Mouse (Mus musculus) midbrain, embryonic 12.5 days (tissue): ENCODE data around the gene Kntc1. TPM values are rescaled to one million over a fixed set of nuclear protein-coding genes. Genes with fewer than 3 reads are reported as not detected.
"Not testable (repeated sequence)": the region's sequence is repeated elsewhere in the genome, so short reads cannot be mapped to it uniquely, and the experiment has no call there.

Experiments used
- ATAC-seq: fragments of 200-750 bp; cut with Nextera tagmentation; 2 replicates; pipeline ENCODE4 v1.8.0; 2017; ENCODE audit warnings: low read depth, moderate TSS enrichment, moderate library complexity; ENCODE audit not compliant: low FRiP score
- H3K27ac ChIP-seq: fragments of 300-500 bp; sonication (generic); replicated peaks from 2 replicates; pipeline ENCODE4 v1.5.1; 2016; ENCODE audit warnings: mild to moderate bottlenecking
- H3K27me3 ChIP-seq: fragments of 300-500 bp; sonication (generic); 2 replicates; pipeline ENCODE4 v1.6.1; 2016; ENCODE audit warnings: mild to moderate bottlenecking
- H3K36me3 ChIP-seq: fragments of 300-500 bp; sonication (generic); 2 replicates; pipeline ENCODE4 v1.6.1; 2016
- H3K4me1 ChIP-seq: fragments of 300-500 bp; sonication (generic); 2 replicates; pipeline ENCODE4 v1.6.1; 2016
- H3K4me2 ChIP-seq: fragments of 300-500 bp; sonication (generic); replicated peaks from 2 replicates; pipeline ENCODE4 v1.6.1; 2016; ENCODE audit warnings: mild to moderate bottlenecking, moderate library complexity
- H3K4me3 ChIP-seq: fragments of 300-500 bp; sonication (generic); 2 replicates; pipeline ENCODE4 v1.5.1; 2016; ENCODE audit warnings: mild to moderate bottlenecking
- H3K9ac ChIP-seq: fragments of 300-500 bp; sonication (generic); replicated peaks from 2 replicates; pipeline ENCODE4 v1.6.1; 2016; ENCODE audit warnings: mild to moderate bottlenecking, moderate library complexity
- H3K9me3 ChIP-seq: fragments of 300-500 bp; sonication (generic); 2 replicates; pipeline ENCODE4 v1.6.1; 2016; ENCODE audit warnings: mild to moderate bottlenecking
- WGBS: fragments of 180-500 bp; shearing (Covaris S2); methylation state at CpG from one replicate; pipeline ENCODE4 v1.1.7; 2016; 5-methylcytosine and 5-hydroxymethylcytosine counted together
- polyA plus RNA-seq: library from polyadenylated mRNA; unstranded; fragments of >200 nt; fragmentation: Nextera tagmentation; extraction: Ambion mirVana; gene quantifications from 2 replicates; pipeline ENCODE4 v1.2.1, GENCODE M21; 2016

The Kntc1 gene
- polyA plus RNA-seq, 1 experiment from 2014 or later = 36.5 TPM

DNA sequence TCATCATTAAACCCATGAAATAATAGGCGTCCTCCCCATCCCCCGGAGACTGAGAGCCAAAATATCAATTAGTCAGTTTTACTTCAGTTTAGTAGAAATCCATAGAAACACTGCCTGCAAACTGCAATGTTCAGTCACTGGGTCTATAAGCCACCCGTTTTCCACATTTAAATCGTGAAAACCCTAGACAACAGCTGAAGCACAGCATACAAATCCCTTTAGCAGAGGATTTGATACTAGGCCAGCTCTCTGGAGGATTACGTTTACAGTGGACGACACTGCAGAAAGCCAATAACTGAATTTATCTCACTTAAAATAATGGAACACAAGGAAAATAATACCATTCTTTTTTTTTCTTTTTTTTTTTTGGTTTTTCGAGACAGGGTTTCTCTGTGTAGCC is 1.9 kb upstream of the Kntc1 start:
- peak overlapping the region; percentile 76 for H3K4me3 ChIP-seq
- no peaks in the 10 kb centered on the region for H3K27me3 ChIP-seq
- H3K9ac ChIP-seq = peak overlapping the region; percentile 88
- no peak for ATAC-seq
- peak overlapping the region; percentile 87 for H3K4me2 ChIP-seq
- no peaks in the 10 kb centered on the region for H3K9me3 ChIP-seq
- 25% methylated on average over 7 of the region's 7 CpGs for WGBS
- peaks cover 28% of the 10 kb centered on the region for H3K4me1 ChIP-seq
- no peak overlapping the region for H3K27ac ChIP-seq
- peaks cover 26% of the 10 kb centered on the region for H3K36me3 ChIP-seq

DNA sequence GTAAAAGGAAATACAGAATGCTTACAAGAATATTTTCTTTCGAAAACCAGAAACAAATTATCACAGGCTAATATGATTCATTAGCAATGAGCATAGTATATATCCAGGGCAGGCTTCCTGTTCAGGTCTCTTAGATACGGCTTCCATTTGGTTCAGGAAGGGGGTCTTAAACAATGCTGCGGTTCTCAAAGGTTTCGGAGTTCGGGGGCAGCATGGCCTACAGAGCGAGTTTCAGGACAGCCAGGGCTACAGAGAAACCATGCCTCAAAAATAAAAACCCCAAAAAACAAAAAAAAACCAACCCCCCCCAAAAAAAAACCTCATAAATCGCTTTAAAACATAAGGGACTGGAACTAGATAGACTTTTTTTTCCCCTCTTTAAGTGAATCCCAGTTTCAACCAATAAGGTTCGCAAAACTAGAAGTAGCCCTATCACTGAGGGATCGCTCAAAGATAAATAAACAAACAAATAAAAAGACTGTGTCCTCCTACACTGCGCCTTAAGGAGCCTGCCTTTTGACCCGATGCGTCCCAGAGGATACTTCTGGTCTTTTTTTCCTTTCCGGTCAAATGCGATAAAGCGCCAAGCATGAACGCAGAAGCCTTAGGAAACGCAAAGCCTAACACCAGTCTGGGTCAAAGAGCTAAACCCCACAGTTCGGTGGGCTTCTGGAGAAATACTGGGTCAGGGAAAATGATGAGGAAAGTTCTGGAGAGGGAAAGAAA is 1.0 kb upstream of the Kntc1 start:
- Histone ChIP-seq H3K4me1 (peaks cover 28% of the 10 kb centered on the region), H3K9ac (peak overlapping the region; percentile 88), H3K27me3 (no peaks in the 10 kb centered on the region), H3K27ac (peak overlapping the region; percentile 98), H3K36me3 (peaks cover 23% of the 10 kb centered on the region), H3K9me3 (no peaks in the 10 kb centered on the region), H3K4me2 (peak overlapping the region; percentile 87), H3K4me3 (peak overlapping the region; percentile 76)
- ATAC-seq = no peak; the same call in 1 of the 2 replicates
- WGBS = under 1% methylated on average over 18 of the region's 18 CpGs

DNA sequence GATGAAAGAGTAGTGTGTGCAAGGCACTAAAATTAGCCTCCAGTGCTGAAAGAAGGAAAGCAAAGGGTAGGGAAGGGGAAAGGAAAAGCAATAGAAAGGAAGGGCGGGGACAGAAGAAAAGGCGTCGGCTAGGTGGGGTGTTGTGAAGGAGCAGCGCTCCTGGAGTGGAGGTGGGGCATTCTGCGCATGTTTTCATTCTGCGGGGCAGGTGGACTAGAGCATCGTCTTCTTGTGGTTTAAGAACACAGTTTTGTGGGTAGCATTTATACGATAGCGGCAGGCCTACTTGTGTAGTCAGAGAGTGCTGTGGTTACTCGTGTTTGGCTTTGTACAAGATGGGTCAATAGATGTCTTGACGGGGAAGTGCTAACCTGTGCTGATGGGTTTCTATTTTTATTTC is 16.0 kb downstream of the Kntc1 start:
- peaks cover 63% of the 10 kb centered on the region for H3K36me3 ChIP-seq
- no peaks in the 10 kb centered on the region for H3K27me3 ChIP-seq

DNA sequence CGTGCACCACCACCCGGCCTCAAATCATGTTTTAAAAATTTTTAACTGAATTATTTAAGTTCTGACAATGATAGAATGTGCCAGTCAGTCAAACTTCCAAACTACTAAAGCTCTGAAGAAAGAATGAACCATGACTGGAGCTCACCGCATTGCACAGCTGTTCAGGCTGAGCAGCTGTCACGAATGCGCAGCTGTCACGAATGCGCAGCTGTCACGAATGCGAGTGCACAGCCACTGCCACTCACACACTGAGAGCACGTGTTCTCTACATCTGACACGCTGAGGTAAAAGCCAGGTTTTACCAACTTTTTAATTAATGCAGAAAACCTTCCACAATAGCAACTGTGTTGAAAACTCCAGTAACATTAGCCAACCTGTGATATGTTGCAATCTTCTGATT is 16.9 kb downstream of the Kntc1 start:
- H3K9ac ChIP-seq, H3K4me3 ChIP-seq, H3K4me2 ChIP-seq, H3K27ac ChIP-seq, ATAC-seq, H3K27me3 ChIP-seq, H3K9me3 ChIP-seq, H3K4me1 ChIP-seq: not testable (repeated sequence)
- whole genome bisulfite sequencing = 95% methylated on average over 11 of the region's 11 CpGs
- H3K36me3 ChIP-seq = peaks cover 64% of the 10 kb centered on the region

More for the DNA sequence above, 16.0 kb downstream of the Kntc1 start:
- no peak overlapping the region for H3K27ac ChIP-seq
- H3K4me3 ChIP-seq = no peak overlapping the region
- 96% methylated on average over 11 of the region's 11 CpGs for WGBS
- no peaks in the 10 kb centered on the region for H3K4me1 ChIP-seq
- H3K9me3 ChIP-seq = no peaks in the 10 kb centered on the region
- no peak for ATAC-seq
- no peak overlapping the region for H3K9ac ChIP-seq
- no peak overlapping the region for H3K4me2 ChIP-seq

DNA sequence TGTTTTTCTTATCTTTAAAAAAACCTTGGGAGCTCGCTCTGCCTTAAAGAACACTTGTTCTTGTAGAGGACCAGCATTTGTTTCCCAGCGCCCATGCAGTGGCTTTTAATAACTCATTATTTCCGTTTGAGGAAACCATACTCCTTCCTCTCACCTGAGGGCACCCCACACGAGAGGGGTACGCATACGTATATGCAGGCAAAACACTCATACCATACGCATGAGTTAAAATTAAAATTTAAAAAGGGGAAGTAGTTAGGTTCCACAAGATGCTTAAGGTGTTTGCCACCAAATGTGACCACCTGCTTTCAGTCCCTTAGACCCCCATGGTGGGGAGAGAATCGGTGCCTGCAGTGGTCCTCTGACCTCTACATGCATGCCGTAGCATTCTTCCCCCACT is 23.9 kb downstream of the Kntc1 start:
- H3K9me3 ChIP-seq = no peaks in the 10 kb centered on the region
- H3K4me2 ChIP-seq = no peak overlapping the region
- H3K27me3 ChIP-seq = no peaks in the 10 kb centered on the region
- H3K4me3 ChIP-seq = no peak overlapping the region
- WGBS = 96% methylated on average over 9 of the region's 9 CpGs
- H3K9ac ChIP-seq = no peak overlapping the region
- H3K4me1 ChIP-seq = no peaks in the 10 kb centered on the region
- H3K27ac ChIP-seq = no peak overlapping the region
- ATAC-seq = no peak
- peaks cover 64% of the 10 kb centered on the region for H3K36me3 ChIP-seq

DNA sequence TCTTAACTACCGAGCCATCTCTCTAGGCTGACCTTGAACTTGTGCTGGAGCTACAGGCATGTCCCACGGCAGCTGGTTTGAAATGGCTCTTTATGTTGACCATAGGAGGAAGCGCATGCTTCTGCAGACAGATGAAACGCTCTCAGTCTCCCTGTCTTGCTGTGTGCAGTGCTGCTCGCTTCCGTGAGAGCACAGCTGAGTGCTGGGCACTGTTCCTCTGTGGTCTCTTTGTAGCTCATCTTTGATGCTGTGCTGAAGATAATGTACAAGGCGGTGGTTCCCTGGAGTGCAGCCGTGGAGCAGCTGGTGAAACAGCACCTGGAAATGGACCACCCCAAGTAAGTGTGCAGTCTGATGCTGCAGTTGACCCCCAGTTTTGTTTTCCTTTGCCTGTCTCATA is 31.2 kb downstream of the Kntc1 start:
- no peak overlapping the region for H3K4me2 ChIP-seq
- no peak overlapping the region for H3K27ac ChIP-seq
- H3K9ac ChIP-seq = no peak overlapping the region
- H3K36me3 ChIP-seq = peaks cover 77% of the 10 kb centered on the region
- H3K9me3 ChIP-seq = no peaks in the 10 kb centered on the region
- ATAC-seq = no peak
- H3K27me3 ChIP-seq = no peaks in the 10 kb centered on the region
- H3K4me1 ChIP-seq = no peaks in the 10 kb centered on the region
- WGBS = 95% methylated on average over 8 of the region's 8 CpGs
- no peak overlapping the region for H3K4me3 ChIP-seq

DNA sequence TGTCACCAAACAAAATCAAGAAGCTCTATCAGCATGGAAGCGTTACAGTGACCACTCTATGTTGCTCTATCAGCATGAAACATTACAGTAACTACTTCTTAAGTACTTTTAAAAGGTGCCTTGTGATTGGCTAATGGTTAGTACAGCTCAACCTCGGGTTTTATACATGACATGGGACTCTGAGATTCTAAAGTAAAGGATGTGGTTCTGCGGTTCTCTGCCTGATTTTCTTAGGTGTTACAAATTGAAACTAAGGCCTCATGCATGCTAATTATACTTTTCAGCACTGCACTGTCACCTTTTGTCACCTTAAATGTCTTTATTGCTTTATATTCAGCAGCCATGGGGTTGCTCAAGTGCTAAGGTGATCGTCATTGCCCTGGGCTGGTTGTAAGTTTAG is 32.3 kb downstream of the Kntc1 start:
- Histone ChIP-seq H3K4me2 (no peak overlapping the region), H3K27me3 (no peaks in the 10 kb centered on the region), H3K9me3 (no peaks in the 10 kb centered on the region), H3K4me1 (no peaks in the 10 kb centered on the region), H3K36me3 (peaks cover 76% of the 10 kb centered on the region), H3K9ac (no peak overlapping the region), H3K4me3 (no peak overlapping the region), H3K27ac (no peak overlapping the region)
- ATAC-seq = no peak
- WGBS = 96% methylated on average over 4 of the region's 4 CpGs

DNA sequence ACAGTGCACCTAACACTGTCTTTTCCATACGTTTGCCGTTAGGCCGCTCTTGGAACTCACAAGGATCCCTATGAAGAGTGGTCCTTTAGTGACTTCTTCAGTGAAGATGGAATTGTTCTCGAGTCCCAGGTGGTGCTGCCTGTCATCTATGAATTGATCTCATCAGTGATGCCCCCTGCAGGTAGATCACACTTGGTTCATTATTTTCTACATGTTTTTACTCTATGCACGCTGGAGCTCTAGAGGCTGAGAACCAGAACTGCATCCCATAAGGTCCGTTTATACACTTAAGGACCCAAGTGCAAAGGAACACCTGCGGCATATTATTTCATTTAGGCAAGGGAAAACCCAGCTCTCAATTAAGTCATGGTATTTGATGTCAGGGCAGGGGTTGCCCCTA is 39.5 kb downstream of the Kntc1 start:
- no peaks in the 10 kb centered on the region for H3K4me1 ChIP-seq
- no peak for ATAC-seq
- H3K9me3 ChIP-seq = no peaks in the 10 kb centered on the region
- no peak overlapping the region for H3K9ac ChIP-seq
- H3K4me3 ChIP-seq = no peak overlapping the region
- peaks cover 88% of the 10 kb centered on the region for H3K36me3 ChIP-seq
- no peak overlapping the region for H3K27ac ChIP-seq
- WGBS = 92% methylated on average over 7 of the region's 7 CpGs
- H3K27me3 ChIP-seq = no peaks in the 10 kb centered on the region
- H3K4me2 ChIP-seq = no peak overlapping the region

DNA sequence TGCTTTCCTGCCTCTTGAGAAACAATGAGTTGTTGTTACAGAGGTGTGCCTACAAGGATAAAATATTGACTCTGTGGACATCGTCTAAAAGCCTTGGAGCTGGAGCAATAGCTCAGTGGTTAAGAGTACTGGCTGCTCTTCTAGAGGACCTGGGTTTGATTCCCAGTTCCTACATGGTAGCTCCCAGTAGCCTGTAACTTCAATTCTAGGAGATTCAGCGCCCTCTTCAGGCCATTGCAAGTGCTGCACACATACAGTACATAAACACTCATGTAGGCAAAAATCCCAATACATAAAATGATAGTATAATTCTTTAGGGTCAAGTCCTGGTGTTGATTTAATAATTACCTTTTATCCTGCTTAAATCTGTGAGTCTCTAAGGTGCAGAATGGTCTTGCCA is 43.6 kb downstream of the Kntc1 start:
- H3K9me3 ChIP-seq = no peaks in the 10 kb centered on the region
- H3K36me3 ChIP-seq = peaks cover 84% of the 10 kb centered on the region
- no peak for ATAC-seq
- no peaks in the 10 kb centered on the region for H3K4me1 ChIP-seq
- no peaks in the 10 kb centered on the region for H3K27me3 ChIP-seq
- H3K27ac ChIP-seq = no peak overlapping the region
- no peak overlapping the region for H3K4me2 ChIP-seq
- WGBS = 87% methylated on average over 2 of the region's 2 CpGs
- H3K4me3 ChIP-seq = no peak overlapping the region
- H3K9ac ChIP-seq = no peak overlapping the region

DNA sequence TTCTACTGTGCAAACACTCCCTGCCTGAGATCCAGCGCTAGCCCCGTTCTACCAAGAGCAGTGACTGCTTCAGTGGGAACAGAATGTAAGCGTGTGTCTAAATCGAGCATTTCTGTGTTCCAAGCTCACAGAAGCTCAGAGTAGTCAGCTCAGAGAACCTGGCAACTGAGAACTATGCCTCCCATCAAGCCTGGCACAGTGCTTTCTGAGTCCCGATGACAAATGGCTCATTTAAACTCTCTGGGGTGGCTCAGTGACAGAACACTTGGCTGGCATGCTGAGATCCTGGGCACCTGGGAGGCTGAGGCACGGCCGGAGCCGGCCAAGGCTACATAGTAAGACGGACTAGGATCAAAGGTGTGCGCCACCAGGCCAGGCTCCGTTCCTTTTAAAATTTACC is 56.8 kb downstream of the Kntc1 start:
- no peak for ATAC-seq
- 94% methylated on average over 11 of the region's 11 CpGs for WGBS
- H3K36me3 ChIP-seq = peaks cover 71% of the 10 kb centered on the region
- H3K27ac ChIP-seq = no peak overlapping the region
- H3K27me3 ChIP-seq = no peaks in the 10 kb centered on the region
- no peaks in the 10 kb centered on the region for H3K4me1 ChIP-seq
- no peak overlapping the region for H3K9ac ChIP-seq
- H3K4me3 ChIP-seq = no peak overlapping the region
- no peak overlapping the region for H3K4me2 ChIP-seq
- H3K9me3 ChIP-seq = no peaks in the 10 kb centered on the region

DNA sequence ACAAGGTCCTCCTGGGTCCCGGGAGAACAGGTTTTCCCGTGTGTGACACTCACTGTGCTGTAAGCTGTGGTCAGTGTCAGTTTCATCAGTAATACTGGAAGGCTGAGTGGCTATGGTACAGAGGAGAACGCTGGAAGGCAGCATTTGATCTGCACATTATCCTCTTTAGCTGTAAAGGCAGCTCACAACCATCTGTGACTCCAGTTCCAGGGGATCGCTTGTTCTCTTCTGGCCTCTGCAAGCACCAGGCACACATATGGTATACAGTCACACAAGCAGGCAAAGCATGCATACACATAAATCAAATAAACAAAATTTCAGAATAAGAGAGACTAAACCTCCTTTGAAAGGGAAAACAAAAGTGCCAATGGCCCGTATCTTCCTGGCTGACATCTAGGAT is 59.0 kb downstream of the Kntc1 start:
- Histone ChIP-seq H3K4me3 (no peak overlapping the region), H3K4me2 (no peak overlapping the region), H3K9me3 (no peaks in the 10 kb centered on the region), H3K27me3 (no peaks in the 10 kb centered on the region), H3K4me1 (no peaks in the 10 kb centered on the region), H3K36me3 (peaks cover 63% of the 10 kb centered on the region), H3K27ac (no peak overlapping the region), H3K9ac (no peak overlapping the region)
- 91% methylated on average over 5 of the region's 5 CpGs for WGBS
- no peak for ATAC-seq

DNA sequence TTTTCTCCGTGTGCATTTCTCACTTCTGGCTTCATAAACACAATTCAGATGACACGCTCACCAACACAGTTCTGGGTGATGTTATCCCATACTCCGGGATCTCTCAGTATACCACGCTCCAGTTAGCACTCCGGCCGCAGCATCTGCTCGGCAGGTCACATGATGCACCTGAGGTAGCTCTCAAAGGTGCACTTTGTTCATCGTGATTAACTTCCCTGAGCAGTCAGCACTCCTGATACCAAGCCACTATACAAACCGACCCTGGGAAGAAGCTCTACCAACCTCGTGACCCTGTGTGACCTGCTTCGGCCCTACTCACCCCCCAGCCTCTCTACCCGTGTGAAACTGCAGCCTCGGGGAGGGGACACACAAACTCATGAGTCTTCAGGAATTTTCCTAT is 59.6 kb downstream of the Kntc1 start:
- Histone ChIP-seq H3K4me1 (no peaks in the 10 kb centered on the region), H3K27ac (no peak overlapping the region), H3K4me2 (no peak overlapping the region), H3K36me3 (peaks cover 63% of the 10 kb centered on the region), H3K4me3 (no peak overlapping the region), H3K9ac (no peak overlapping the region), H3K9me3 (no peaks in the 10 kb centered on the region), H3K27me3 (no peaks in the 10 kb centered on the region)
- ATAC-seq = no peak
- 93% methylated on average over 13 of the region's 13 CpGs for WGBS

DNA sequence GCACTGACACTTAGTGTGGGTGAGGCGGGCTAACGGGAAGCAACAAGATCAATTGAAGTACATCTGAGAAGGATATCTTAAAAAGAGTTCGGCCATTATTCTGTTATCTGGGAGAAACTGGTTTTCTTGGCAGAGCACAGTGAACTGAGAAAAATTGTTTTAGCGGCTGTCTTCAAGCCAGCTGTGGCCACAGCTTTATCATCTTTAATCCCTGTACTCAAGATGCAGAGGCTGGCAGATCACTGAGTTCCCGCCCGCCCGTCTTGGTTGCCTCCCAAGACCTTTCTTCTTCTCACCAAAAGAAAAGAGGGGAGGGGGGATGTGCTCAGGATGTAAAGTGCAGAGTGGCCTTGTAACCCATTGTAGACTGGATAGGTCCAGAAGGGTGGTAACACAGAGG is 67.4 kb downstream of the Kntc1 start:
- Histone ChIP-seq H3K4me1 (no peaks in the 10 kb centered on the region), H3K27ac (no peak overlapping the region), H3K4me3 (no peak overlapping the region), H3K4me2 (no peak overlapping the region), H3K9me3 (no peaks in the 10 kb centered on the region), H3K27me3 (no peaks in the 10 kb centered on the region), H3K36me3 (peaks cover 62% of the 10 kb centered on the region), H3K9ac (no peak overlapping the region)
- ATAC-seq = no peak
- 81% methylated on average over 7 of the region's 7 CpGs for WGBS
